Mouse (Mus musculus): Measurements from ENCODE around the gene Ace. TPM values are rescaled to one million over a fixed set of nuclear protein-coding genes. Genes with fewer than 3 reads are reported as not detected.

The Ace gene
- total and polyA plus RNA-seq, 3 experiments: not detected

- no peak overlapping the region for H3K4me3 ChIP-seq (ENCODE audit: low read depth, low read length)
- no peak for TF ChIP-seq GATA2 (IDR thresholded peaks at IDR 0.05; ENCODE audit: borderline replicate concordance, low read depth, low read length)
- no peaks in the 10 kb centered on the region for H3K9me3 ChIP-seq (replicated peaks)
- peaks cover 22% of the 10 kb centered on the region for H3K27me3 ChIP-seq (ENCODE audit: insufficient read depth, low read length)
- ATAC-seq (ENCODE audit: extremely low read depth, insufficient number of reproducible peaks, low FRiP score, poor library complexity, severe bottlenecking): no peak
- H3K36me3 ChIP-seq (replicated peaks): no peaks in the 10 kb centered on the region
- H3K4me1 ChIP-seq (ENCODE audit: insufficient read depth, low read depth, low read length): no peaks in the 10 kb centered on the region
- DNase-seq (ENCODE audit: low spot score): no peak
Measured at GRCm38 (mm10) chr11:105952111-105952510, 15.6 kb upstream of the Ace start.

GRCm38 (mm10) chr11:105952911-105953386 lies 14.8 kb upstream of the Ace start, which contains the start of gene Cyb561:
Gene Cyb561, minus strand, starts transcription at chr11:105953336.
- H3K4me1 ChIP-seq (ENCODE audit: insufficient read depth, low read depth, low read length): no peaks in the 10 kb centered on the region
- ATAC-seq (ENCODE audit: extremely low read depth, insufficient number of reproducible peaks, low FRiP score, poor library complexity, severe bottlenecking) (no peak), DNase-seq (ENCODE audit: low spot score) (no peak)
- H3K27me3 ChIP-seq (ENCODE audit: insufficient read depth, low read length): peaks cover 18% of the 10 kb centered on the region
- H3K36me3 ChIP-seq (replicated peaks): no peaks in the 10 kb centered on the region
- no peaks in the 10 kb centered on the region for H3K9me3 ChIP-seq (replicated peaks)
- TF ChIP-seq POLR2AphosphoS5 (IDR thresholded peaks at IDR 0.05; ENCODE audit: insufficient replicate concordance, low read depth, low read length) (no peak), GATA1 (IDR thresholded peaks at IDR 0.05; ENCODE audit: borderline replicate concordance, low read length) (no peak), CTCF (IDR thresholded peaks at IDR 0.05; ENCODE audit: low read depth, low read length) (no peak)
- no peak within 1 kb of the TSS for H3K4me3 ChIP-seq (ENCODE audit: low read depth, low read length)

GRCm38 (mm10) chr11:105953402-105953801 lies 14.3 kb upstream of the Ace start:
- H3K4me1 ChIP-seq (ENCODE audit: insufficient read depth, low read depth, low read length): no peaks in the 10 kb centered on the region
- TF ChIP-seq CTCF (IDR thresholded peaks at IDR 0.05; ENCODE audit: low read depth, low read length): no peak
- no peak for TF ChIP-seq POLR2AphosphoS5 (IDR thresholded peaks at IDR 0.05; ENCODE audit: insufficient replicate concordance, low read depth, low read length)
- no peak for TF ChIP-seq GATA1 (IDR thresholded peaks at IDR 0.05; ENCODE audit: borderline replicate concordance, low read length)
- TF ChIP-seq GATA2 (IDR thresholded peaks at IDR 0.05; ENCODE audit: borderline replicate concordance, low read depth, low read length): no peak
- no peak for TF ChIP-seq TAL1 (conservative IDR thresholded peaks at IDR 0.05; ENCODE audit: low read depth, low read length)
- DNase-seq (ENCODE audit: low spot score): no peak
- H3K36me3 ChIP-seq (replicated peaks): no peaks in the 10 kb centered on the region
- peaks cover 15% of the 10 kb centered on the region for H3K27me3 ChIP-seq (ENCODE audit: insufficient read depth, low read length)
- ATAC-seq (ENCODE audit: extremely low read depth, insufficient number of reproducible peaks, low FRiP score, poor library complexity, severe bottlenecking): no peak
- H3K4me3 ChIP-seq (ENCODE audit: low read depth, low read length): no peak overlapping the region
- H3K9me3 ChIP-seq (replicated peaks): no peaks in the 10 kb centered on the region

DNA sequence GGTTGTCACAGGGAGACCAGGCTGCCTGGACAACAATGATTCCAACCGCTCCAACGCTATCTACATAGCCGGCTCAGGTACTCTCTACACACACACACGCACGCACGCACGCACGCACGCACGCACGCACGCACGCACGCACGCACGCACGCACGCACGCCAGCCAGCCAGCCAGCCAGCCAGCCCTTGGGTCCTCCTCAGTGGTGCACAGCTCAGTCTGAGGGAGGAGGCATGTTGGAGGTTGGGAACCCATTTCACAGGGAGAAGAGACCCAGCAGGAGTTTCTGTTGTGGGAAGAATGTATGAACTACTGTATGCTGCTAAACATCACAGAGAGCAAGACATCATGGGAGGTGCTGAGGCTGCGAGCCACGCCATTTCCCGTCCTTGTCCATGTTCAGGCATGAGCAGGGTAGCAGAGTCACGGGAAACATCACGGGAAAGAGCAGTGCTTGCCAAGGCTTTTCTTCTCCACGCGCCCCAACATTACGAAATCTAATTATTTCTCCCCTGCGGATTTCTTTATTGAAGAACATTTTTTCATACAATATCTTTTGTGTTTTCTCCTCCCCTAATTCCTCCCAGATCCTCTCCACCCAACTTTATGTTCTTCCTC lies 11.8 kb upstream of the Ace start:
- no peaks in the 10 kb centered on the region for H3K4me1 ChIP-seq (ENCODE audit: insufficient read depth, low read depth, low read length)
- no peak for ATAC-seq (ENCODE audit: extremely low read depth, insufficient number of reproducible peaks, low FRiP score, poor library complexity, severe bottlenecking)

GRCm38 (mm10) chr11:105957501-105957900 lies 10.2 kb upstream of the Ace start:
- no peaks in the 10 kb centered on the region for H3K9me3 ChIP-seq (replicated peaks)
- peaks cover 12% of the 10 kb centered on the region for H3K27me3 ChIP-seq (ENCODE audit: insufficient read depth, low read length)
- no peaks in the 10 kb centered on the region for H3K36me3 ChIP-seq (replicated peaks)
- H3K4me3 ChIP-seq (ENCODE audit: low read depth, low read length): no peak overlapping the region
- no peak for TF ChIP-seq CTCF (IDR thresholded peaks at IDR 0.05; ENCODE audit: low read depth, low read length)
- TF ChIP-seq TAL1 (conservative IDR thresholded peaks at IDR 0.05; ENCODE audit: low read depth, low read length): no peak
- TF ChIP-seq GATA1 (IDR thresholded peaks at IDR 0.05; ENCODE audit: borderline replicate concordance, low read length): no peak
- TF ChIP-seq GATA2 (IDR thresholded peaks at IDR 0.05; ENCODE audit: borderline replicate concordance, low read depth, low read length): no peak
- no peak for TF ChIP-seq POLR2AphosphoS5 (IDR thresholded peaks at IDR 0.05; ENCODE audit: insufficient replicate concordance, low read depth, low read length)
- DNase-seq (ENCODE audit: low spot score): no peak
- H3K4me1 ChIP-seq (ENCODE audit: insufficient read depth, low read depth, low read length): no peaks in the 10 kb centered on the region
- no peak for ATAC-seq (ENCODE audit: extremely low read depth, insufficient number of reproducible peaks, low FRiP score, poor library complexity, severe bottlenecking)

More for the DNA sequence above, 11.8 kb upstream of the Ace start:
- H3K4me3 ChIP-seq (ENCODE audit: low read depth, low read length): no peak overlapping the region
- no peaks in the 10 kb centered on the region for H3K9me3 ChIP-seq (replicated peaks)
- no peak for DNase-seq (ENCODE audit: low spot score)
- H3K36me3 ChIP-seq (replicated peaks): no peaks in the 10 kb centered on the region
- H3K27me3 ChIP-seq (ENCODE audit: insufficient read depth, low read length): peaks cover 12% of the 10 kb centered on the region
- TF ChIP-seq POLR2AphosphoS5 (IDR thresholded peaks at IDR 0.05; ENCODE audit: insufficient replicate concordance, low read depth, low read length) (no peak), GATA2 (IDR thresholded peaks at IDR 0.05; ENCODE audit: borderline replicate concordance, low read depth, low read length) (no peak), TAL1 (conservative IDR thresholded peaks at IDR 0.05; ENCODE audit: low read depth, low read length) (no peak), CTCF (IDR thresholded peaks at IDR 0.05; ENCODE audit: low read depth, low read length) (no peak), GATA1 (IDR thresholded peaks at IDR 0.05; ENCODE audit: borderline replicate concordance, low read length) (no peak)

DNA sequence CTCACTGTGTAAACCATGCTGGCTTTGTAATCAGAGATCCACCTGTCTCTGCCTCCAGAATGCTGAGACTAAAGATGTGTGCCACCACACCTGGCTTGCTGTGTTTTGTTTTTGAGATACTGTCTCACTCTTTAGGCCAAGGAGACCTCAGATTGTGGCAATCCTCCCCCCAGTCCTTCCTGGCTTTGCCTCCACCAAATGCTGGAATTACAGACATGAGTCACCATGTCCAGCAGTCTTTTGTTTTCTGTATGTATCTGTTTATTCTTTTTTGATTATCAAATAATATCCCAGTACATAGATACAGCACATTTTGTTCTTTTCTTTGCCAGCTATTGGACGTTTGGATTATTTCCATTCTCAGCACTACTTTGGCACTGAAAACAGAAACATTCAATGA lies 9.2 kb upstream of the Ace start:
- TF ChIP-seq GATA2 (IDR thresholded peaks at IDR 0.05; ENCODE audit: borderline replicate concordance, low read depth, low read length): no peak
- TF ChIP-seq CTCF (IDR thresholded peaks at IDR 0.05; ENCODE audit: low read depth, low read length): no peak
- TF ChIP-seq TAL1 (conservative IDR thresholded peaks at IDR 0.05; ENCODE audit: low read depth, low read length): no peak
- no peak for TF ChIP-seq GATA1 (IDR thresholded peaks at IDR 0.05; ENCODE audit: borderline replicate concordance, low read length)
- TF ChIP-seq POLR2AphosphoS5 (IDR thresholded peaks at IDR 0.05; ENCODE audit: insufficient replicate concordance, low read depth, low read length): no peak
- Histone ChIP-seq H3K4me1 (ENCODE audit: insufficient read depth, low read depth, low read length) (no peaks in the 10 kb centered on the region), H3K4me3 (ENCODE audit: low read depth, low read length) (no peak overlapping the region), H3K9me3 (replicated peaks) (no peaks in the 10 kb centered on the region), H3K27me3 (ENCODE audit: insufficient read depth, low read length) (peaks cover 4% of the 10 kb centered on the region), H3K36me3 (replicated peaks) (no peaks in the 10 kb centered on the region)
- DNase-seq (ENCODE audit: low spot score) (no peak), ATAC-seq (ENCODE audit: extremely low read depth, insufficient number of reproducible peaks, low FRiP score, poor library complexity, severe bottlenecking) (no peak)
